Mouse (Mus musculus) thymus, adult 2 months (tissue): ENCODE measurements around the gene Chmp5.

Experiments used
- CTCF ChIP-seq: fragments of 200-500 bp; IDR thresholded peaks from 2 replicates; pipeline ENCODE4 v1.5.1; 2012; ENCODE audit warnings: mild to moderate bottlenecking, control low read depth, low read length, moderate library complexity, borderline replicate concordance; ENCODE audit not compliant: control insufficient read depth, poor library complexity, insufficient read depth; ENCODE audit errors: extremely low read depth
- POLR2A ChIP-seq: fragments of 200-500 bp; IDR thresholded peaks from 2 replicates; pipeline ENCODE4 v1.6.1; 2012; ENCODE audit warnings: mild to moderate bottlenecking, low read length, control low read depth, moderate library complexity; ENCODE audit not compliant: control insufficient read depth, poor library complexity, insufficient read depth; ENCODE audit errors: extremely low read depth

- no peak for TF ChIP-seq CTCF
- no peak for TF ChIP-seq POLR2A
Observed at GRCm38 (mm10) chr4:40996302-40996701, 48.1 kb downstream of the Chmp5 start.
